Mouse (Mus musculus) erythroblast, adult 5-6 weeks (primary cell): Measurements from ENCODE around the gene Elobl. TPM values are rescaled to one million over a fixed set of nuclear protein-coding genes. Genes with fewer than 3 reads are reported as not detected.

ENCODE experiments used
- ATAC-seq: replicated peaks from 2 replicates; pipeline ENCODE4 v1.8.0; 2016; ENCODE audit warnings: moderate number of reproducible peaks, mild to moderate bottlenecking, moderate TSS enrichment, inconsistent platforms; ENCODE audit not compliant: poor library complexity, low FRiP score, severe bottlenecking
- total RNA-seq, 2 experiments: library from RNA; stranded (forward) in 1 of 2; stranded (reverse) in 1 of 2; fragments of 150-400 nt in 1 of 2; fragments of 200-764, 138-1000 nt in 1 of 2; gene quantifications; 2 replicates each; pipeline versions ENCODE4 v1.2.3 to v1.2.4; 2015 to 2017; ENCODE audit warnings: low replicate concordance in 2 of 2

The Elobl gene
- total RNA-seq, 2 experiments from 2014 or later = not detected

GRCm38 (mm10) chr11:88993186-88993585 is 26.5 kb upstream of the Elobl start:
- ATAC-seq = no peak

- ATAC-seq = peak; percentile 85
These were observed 22.8 kb upstream of the Elobl start for GRCm38 (mm10) chr11:88989530-88989929.

- ATAC-seq = no peak
These were observed 22.2 kb upstream of the Elobl start for GRCm38 (mm10) chr11:88988956-88989355.

GRCm38 (mm10) chr11:88986616-88987015 is 19.9 kb upstream of the Elobl start:
- no peak for ATAC-seq

- no peak for ATAC-seq
These were observed 14.6 kb upstream of the Elobl start for GRCm38 (mm10) chr11:88981337-88981736.

- no peak for ATAC-seq
These were observed 10.5 kb upstream of the Elobl start for GRCm38 (mm10) chr11:88977188-88977587.

- 0 out of 2 replicates have a peak, but pooled peaks have one; percentile 53 for ATAC-seq
These were observed 9.6 kb upstream of the Elobl start for GRCm38 (mm10) chr11:88976320-88976719.

GRCm38 (mm10) chr11:88973776-88974701 is 7.3 kb upstream of the Elobl start:
- peak; percentile 88 for ATAC-seq

GRCm38 (mm10) chr11:88970202-88970732 is 3.5 kb upstream of the Elobl start, which contains the start of gene Coil:
Gene Coil (plus strand): TSS chr11:88970252.
- ATAC-seq = no peak

GRCm38 (mm10) chr11:88958851-88959250 is 7.9 kb downstream of the Elobl start:
- no peak for ATAC-seq

GRCm38 (mm10) chr11:88955217-88955969 is 11.3 kb downstream of the Elobl start, which contains the start of gene Scpep1:
Gene Scpep1 (minus strand): TSS chr11:88955465.
- ATAC-seq = peak; percentile 99

- 0 out of 2 replicates have a peak, but pooled peaks have one; percentile 37 for ATAC-seq
These were observed 11.9 kb downstream of the Elobl start for GRCm38 (mm10) chr11:88954803-88955202.

GRCm38 (mm10) chr11:88953582-88953981 is 13.1 kb downstream of the Elobl start:
- peak; percentile 58 for ATAC-seq

- ATAC-seq = no peak
These were observed 14.6 kb downstream of the Elobl start for GRCm38 (mm10) chr11:88952117-88952516.

- ATAC-seq = no peak
These were observed 15.2 kb downstream of the Elobl start for GRCm38 (mm10) chr11:88951576-88951975.

GRCm38 (mm10) chr11:88950640-88951250 is 16.0 kb downstream of the Elobl start:
- no peak for ATAC-seq

GRCm38 (mm10) chr11:88949802-88950639 is 16.7 kb downstream of the Elobl start:
- ATAC-seq = no peak

- no peak for ATAC-seq
These were observed 17.8 kb downstream of the Elobl start for GRCm38 (mm10) chr11:88948896-88949295.

- no peak for ATAC-seq
These were observed 20.7 kb downstream of the Elobl start for GRCm38 (mm10) chr11:88945971-88946585.
